Mouse (Mus musculus): ENCODE measurements around the gene Elf4. TPM values are rescaled to one million over a fixed set of nuclear protein-coding genes. Genes with fewer than 3 reads are reported as not detected.

Elf4 gene
- total and polyA plus RNA-seq, 3 experiments: 13.4 to 92.6 (median 26.5) TPM

GRCm38 (mm10) chrX:48464436-48464835, 1.5 kb upstream of the Elf4 start:
- no peak for ATAC-seq (ENCODE audit: extremely low read depth, insufficient number of reproducible peaks, low FRiP score, poor library complexity, severe bottlenecking)

GRCm38 (mm10) chrX:48463636-48464035, 704 bp upstream of the Elf4 start:
- no peak for ATAC-seq (ENCODE audit: extremely low read depth, insufficient number of reproducible peaks, low FRiP score, poor library complexity, severe bottlenecking)
- no peak for TF ChIP-seq POLR2AphosphoS5 (IDR thresholded peaks at IDR 0.05; ENCODE audit: insufficient replicate concordance, low read depth, low read length)
- TF ChIP-seq GATA1 (IDR thresholded peaks at IDR 0.05; ENCODE audit: borderline replicate concordance, low read length): no peak
- TF ChIP-seq TAL1 (conservative IDR thresholded peaks at IDR 0.05; ENCODE audit: low read depth, low read length): no peak
- no peak for TF ChIP-seq GATA2 (IDR thresholded peaks at IDR 0.05; ENCODE audit: borderline replicate concordance, low read depth, low read length)
- no peak for TF ChIP-seq CTCF (IDR thresholded peaks at IDR 0.05; ENCODE audit: low read depth, low read length)

More at GRCm38 (mm10) chrX:48464436-48464835, 1.5 kb upstream of the Elf4 start:
- H3K27me3 ChIP-seq (ENCODE audit: insufficient read depth, low read length): no peaks in the 10 kb centered on the region
- peaks cover 18% of the 10 kb centered on the region for H3K4me1 ChIP-seq (ENCODE audit: insufficient read depth, low read depth, low read length)
- no peak for DNase-seq (ENCODE audit: low spot score)
- no peaks in the 10 kb centered on the region for H3K9me3 ChIP-seq (replicated peaks)
- TF ChIP-seq TAL1 (conservative IDR thresholded peaks at IDR 0.05; ENCODE audit: low read depth, low read length): no peak
- no peak for TF ChIP-seq GATA2 (IDR thresholded peaks at IDR 0.05; ENCODE audit: borderline replicate concordance, low read depth, low read length)
- TF ChIP-seq POLR2AphosphoS5 (IDR thresholded peaks at IDR 0.05; ENCODE audit: insufficient replicate concordance, low read depth, low read length): no peak
- TF ChIP-seq GATA1 (IDR thresholded peaks at IDR 0.05; ENCODE audit: borderline replicate concordance, low read length): no peak
- no peak for TF ChIP-seq CTCF (IDR thresholded peaks at IDR 0.05; ENCODE audit: low read depth, low read length)
- H3K4me3 ChIP-seq (ENCODE audit: low read depth, low read length): no peak overlapping the region
- H3K36me3 ChIP-seq (replicated peaks): no peaks in the 10 kb centered on the region

DNA sequence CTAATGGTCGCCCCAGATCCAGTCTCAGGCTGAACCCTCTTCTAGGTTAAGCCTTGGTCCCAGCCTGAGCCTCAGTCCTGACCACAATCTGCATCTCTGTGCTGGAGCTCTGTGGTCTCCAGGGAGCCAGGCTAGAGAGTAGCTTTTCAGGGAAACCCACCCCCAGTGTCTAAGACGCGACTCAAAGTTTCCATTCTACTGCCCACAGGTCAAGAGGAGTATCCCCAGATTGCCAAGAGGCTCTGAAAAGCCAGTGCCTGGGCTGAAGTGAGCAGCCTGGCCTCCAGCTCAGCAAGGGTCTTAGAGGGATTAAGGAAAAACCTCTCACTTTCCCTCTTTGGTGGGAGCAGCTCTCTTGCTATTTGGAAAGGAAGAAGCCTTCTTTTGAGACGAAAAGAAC, 635 bp downstream of the Elf4 start:
- ATAC-seq (ENCODE audit: extremely low read depth, insufficient number of reproducible peaks, low FRiP score, poor library complexity, severe bottlenecking) (no peak), DNase-seq (ENCODE audit: low spot score) (no peak)
- Histone ChIP-seq H3K4me1 (ENCODE audit: insufficient read depth, low read depth, low read length) (peaks cover 18% of the 10 kb centered on the region), H3K4me3 (ENCODE audit: low read depth, low read length) (peak overlapping the region; percentile 68; the same call in 1 of the 2 replicates), H3K27me3 (ENCODE audit: insufficient read depth, low read length) (no peaks in the 10 kb centered on the region), H3K36me3 (replicated peaks) (no peaks in the 10 kb centered on the region), H3K9me3 (replicated peaks) (no peaks in the 10 kb centered on the region)
- no peak for TF ChIP-seq TAL1 (conservative IDR thresholded peaks at IDR 0.05; ENCODE audit: low read depth, low read length)
- no peak for TF ChIP-seq GATA1 (IDR thresholded peaks at IDR 0.05; ENCODE audit: borderline replicate concordance, low read length)
- TF ChIP-seq POLR2AphosphoS5 (IDR thresholded peaks at IDR 0.05; ENCODE audit: insufficient replicate concordance, low read depth, low read length): no peak
- TF ChIP-seq GATA2 (IDR thresholded peaks at IDR 0.05; ENCODE audit: borderline replicate concordance, low read depth, low read length): no peak
- TF ChIP-seq CTCF (IDR thresholded peaks at IDR 0.05; ENCODE audit: low read depth, low read length): no peak

More at GRCm38 (mm10) chrX:48463636-48464035, 704 bp upstream of the Elf4 start:
- Histone ChIP-seq H3K27me3 (ENCODE audit: insufficient read depth, low read length) (no peaks in the 10 kb centered on the region), H3K36me3 (replicated peaks) (no peaks in the 10 kb centered on the region), H3K9me3 (replicated peaks) (no peaks in the 10 kb centered on the region), H3K4me3 (ENCODE audit: low read depth, low read length) (no peak overlapping the region), H3K4me1 (ENCODE audit: insufficient read depth, low read depth, low read length) (peaks cover 18% of the 10 kb centered on the region)
- no peak for DNase-seq (ENCODE audit: low spot score)

DNA sequence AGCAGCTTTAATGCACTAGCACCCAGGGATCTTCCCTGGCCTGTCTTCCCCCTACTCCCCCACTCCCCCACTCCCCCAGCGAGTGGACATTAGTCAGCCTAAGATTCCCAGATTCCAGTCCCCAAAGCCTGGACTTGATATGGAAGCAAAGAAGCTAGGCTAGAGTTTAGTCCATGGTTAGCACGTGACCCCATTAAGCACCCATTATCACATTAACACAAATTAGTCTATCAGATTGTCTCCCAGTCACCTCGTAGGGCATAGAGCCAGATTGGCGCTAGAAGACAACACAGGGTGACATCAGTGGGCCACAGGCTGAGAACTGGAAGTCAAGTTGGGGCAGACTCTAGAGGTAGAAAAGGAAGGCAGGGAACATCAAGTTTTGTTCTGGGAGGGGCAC, 1.9 kb downstream of the Elf4 start:
- TF ChIP-seq POLR2AphosphoS5 (IDR thresholded peaks at IDR 0.05; ENCODE audit: insufficient replicate concordance, low read depth, low read length) (no peak), GATA2 (IDR thresholded peaks at IDR 0.05; ENCODE audit: borderline replicate concordance, low read depth, low read length) (no peak), CTCF (IDR thresholded peaks at IDR 0.05; ENCODE audit: low read depth, low read length) (no peak), GATA1 (IDR thresholded peaks at IDR 0.05; ENCODE audit: borderline replicate concordance, low read length) (no peak), TAL1 (conservative IDR thresholded peaks at IDR 0.05; ENCODE audit: low read depth, low read length) (no peak)
- Histone ChIP-seq H3K36me3 (replicated peaks) (no peaks in the 10 kb centered on the region), H3K4me3 (ENCODE audit: low read depth, low read length) (no peak overlapping the region), H3K4me1 (ENCODE audit: insufficient read depth, low read depth, low read length) (peaks cover 27% of the 10 kb centered on the region), H3K27me3 (ENCODE audit: insufficient read depth, low read length) (no peaks in the 10 kb centered on the region), H3K9me3 (replicated peaks) (no peaks in the 10 kb centered on the region)
- ATAC-seq (ENCODE audit: extremely low read depth, insufficient number of reproducible peaks, low FRiP score, poor library complexity, severe bottlenecking) (no peak), DNase-seq (ENCODE audit: low spot score) (no peak)

GRCm38 (mm10) chrX:48460496-48460895, 2.4 kb downstream of the Elf4 start:
- Histone ChIP-seq H3K36me3 (replicated peaks) (no peaks in the 10 kb centered on the region), H3K4me3 (ENCODE audit: low read depth, low read length) (no peak overlapping the region), H3K27me3 (ENCODE audit: insufficient read depth, low read length) (no peaks in the 10 kb centered on the region), H3K9me3 (replicated peaks) (no peaks in the 10 kb centered on the region), H3K4me1 (ENCODE audit: insufficient read depth, low read depth, low read length) (peaks cover 28% of the 10 kb centered on the region)
- TF ChIP-seq GATA1 (IDR thresholded peaks at IDR 0.05; ENCODE audit: borderline replicate concordance, low read length) (no peak), POLR2AphosphoS5 (IDR thresholded peaks at IDR 0.05; ENCODE audit: insufficient replicate concordance, low read depth, low read length) (no peak), TAL1 (conservative IDR thresholded peaks at IDR 0.05; ENCODE audit: low read depth, low read length) (no peak), GATA2 (IDR thresholded peaks at IDR 0.05; ENCODE audit: borderline replicate concordance, low read depth, low read length) (no peak), CTCF (IDR thresholded peaks at IDR 0.05; ENCODE audit: low read depth, low read length) (no peak)
- DNase-seq (ENCODE audit: low spot score) (no peak), ATAC-seq (ENCODE audit: extremely low read depth, insufficient number of reproducible peaks, low FRiP score, poor library complexity, severe bottlenecking) (no peak)

DNA sequence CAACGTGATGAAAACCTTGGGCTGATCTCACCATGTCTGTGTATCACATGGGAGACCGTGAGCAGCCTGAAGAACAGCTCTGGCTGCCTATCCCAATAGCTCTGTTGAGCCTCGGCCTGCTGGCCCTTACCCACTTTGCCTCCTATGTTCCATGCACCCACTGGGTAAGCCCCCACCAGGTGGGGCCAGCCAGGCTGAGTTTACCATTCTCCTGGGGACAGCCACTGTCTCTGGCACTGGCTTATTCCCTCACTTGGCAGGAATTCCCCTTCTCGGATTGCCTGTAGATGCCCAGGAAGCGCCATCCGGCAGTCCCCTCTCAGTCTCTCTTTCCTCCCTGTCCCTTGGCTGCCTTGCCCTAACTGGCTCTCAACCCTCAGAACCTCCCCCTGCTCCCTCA, 6.0 kb downstream of the Elf4 start:
- Histone ChIP-seq H3K27me3 (ENCODE audit: insufficient read depth, low read length) (no peaks in the 10 kb centered on the region), H3K9me3 (replicated peaks) (no peaks in the 10 kb centered on the region), H3K4me1 (ENCODE audit: insufficient read depth, low read depth, low read length) (peaks cover 35% of the 10 kb centered on the region), H3K4me3 (ENCODE audit: low read depth, low read length) (no peak overlapping the region), H3K36me3 (replicated peaks) (peaks cover 3% of the 10 kb centered on the region)
- TF ChIP-seq CTCF (IDR thresholded peaks at IDR 0.05; ENCODE audit: low read depth, low read length) (no peak), GATA2 (IDR thresholded peaks at IDR 0.05; ENCODE audit: borderline replicate concordance, low read depth, low read length) (no peak), GATA1 (IDR thresholded peaks at IDR 0.05; ENCODE audit: borderline replicate concordance, low read length) (no peak), TAL1 (conservative IDR thresholded peaks at IDR 0.05; ENCODE audit: low read depth, low read length) (no peak), POLR2AphosphoS5 (IDR thresholded peaks at IDR 0.05; ENCODE audit: insufficient replicate concordance, low read depth, low read length) (no peak)
- ATAC-seq (ENCODE audit: extremely low read depth, insufficient number of reproducible peaks, low FRiP score, poor library complexity, severe bottlenecking): no peak
- no peak for DNase-seq (ENCODE audit: low spot score)
